Mouse (Mus musculus): ENCODE measurements at regions not wholly inside any gene's neighbourhood (a gene's known extent, or its start where the extent isn't known, plus 50 kb on each side); places are given as distances from the start of the nearest gene placed in this dataset.

DNA sequence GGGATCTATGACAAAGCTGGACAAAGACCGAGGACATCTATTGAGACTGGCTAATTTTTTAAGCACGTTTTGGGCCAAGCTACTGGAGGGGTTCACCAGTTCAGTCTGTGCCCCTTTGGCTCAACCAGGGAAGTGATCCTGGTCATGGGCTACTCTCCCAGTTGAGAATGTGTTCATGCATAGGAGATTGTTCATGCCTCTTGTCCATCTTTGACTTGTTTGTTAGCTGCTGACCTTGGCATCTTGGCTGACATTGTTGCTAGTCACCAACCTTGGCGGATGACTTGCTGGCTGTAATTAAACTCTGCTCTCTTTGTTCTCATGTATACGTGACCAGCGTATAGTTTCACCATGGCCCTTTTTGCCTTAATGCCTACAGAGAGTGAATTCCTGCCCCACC is 686.2 kb upstream of the Vstm2b start:
- H3K27me3 ChIP-seq (ENCODE audit: control insufficient read depth, insufficient read depth, low read length) = no peaks in the 10 kb centered on the region
- H3K27ac ChIP-seq (ENCODE audit: insufficient read depth, low read depth, low read length) = no peak overlapping the region
- H3K4me3 ChIP-seq (ENCODE audit: low read depth, low read length) = no peak overlapping the region
- no peak for TF ChIP-seq POLR2A (IDR thresholded peaks at IDR 0.05; ENCODE audit: low read depth, low read length)
- TF ChIP-seq CTCF (IDR thresholded peaks at IDR 0.05; ENCODE audit: extremely low read depth, insufficient read length, insufficient replicate concordance, low read depth, low read length) = no peak
- no peaks in the 10 kb centered on the region for H3K36me3 ChIP-seq (ENCODE audit: control insufficient read depth, insufficient read depth, low read length)
- 86% methylated on average over 5 of the region's 5 CpGs for WGBS
- H3K4me1 ChIP-seq (ENCODE audit: control insufficient read depth, insufficient read depth, insufficient read length, low read length) = no peaks in the 10 kb centered on the region

DNA sequence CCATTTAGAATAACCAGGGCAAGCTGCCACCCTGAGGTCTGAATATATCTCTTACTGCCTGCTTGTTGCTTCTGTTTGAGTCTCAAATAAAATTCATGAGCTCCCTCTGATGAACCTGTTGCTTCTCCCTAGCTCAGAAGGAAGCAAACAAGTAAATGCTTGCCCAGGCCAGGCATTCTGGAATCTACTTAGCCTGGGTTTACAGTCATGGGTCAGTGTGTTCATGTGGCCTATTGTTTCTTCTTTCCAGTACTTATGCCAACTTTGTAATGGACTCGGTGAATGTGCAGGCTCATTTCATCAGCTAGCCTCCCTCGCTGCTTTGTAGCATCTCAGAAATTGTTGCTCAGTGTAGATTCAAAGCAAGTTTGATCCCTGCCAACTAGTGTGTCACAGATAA is 685.6 kb upstream of the Vstm2b start:
- no peaks in the 10 kb centered on the region for H3K27me3 ChIP-seq (ENCODE audit: control insufficient read depth, insufficient read depth, low read length)
- no peaks in the 10 kb centered on the region for H3K4me1 ChIP-seq (ENCODE audit: control insufficient read depth, insufficient read depth, insufficient read length, low read length)
- no peaks in the 10 kb centered on the region for H3K36me3 ChIP-seq (ENCODE audit: control insufficient read depth, insufficient read depth, low read length)
- no peak overlapping the region for H3K27ac ChIP-seq (ENCODE audit: insufficient read depth, low read depth, low read length)
- 89% methylated on average over 2 of the region's 2 CpGs for WGBS
- H3K4me3 ChIP-seq (ENCODE audit: low read depth, low read length) = no peak overlapping the region
- TF ChIP-seq POLR2A (IDR thresholded peaks at IDR 0.05; ENCODE audit: low read depth, low read length) (no peak), CTCF (IDR thresholded peaks at IDR 0.05; ENCODE audit: extremely low read depth, insufficient read length, insufficient replicate concordance, low read depth, low read length) (no peak)

DNA sequence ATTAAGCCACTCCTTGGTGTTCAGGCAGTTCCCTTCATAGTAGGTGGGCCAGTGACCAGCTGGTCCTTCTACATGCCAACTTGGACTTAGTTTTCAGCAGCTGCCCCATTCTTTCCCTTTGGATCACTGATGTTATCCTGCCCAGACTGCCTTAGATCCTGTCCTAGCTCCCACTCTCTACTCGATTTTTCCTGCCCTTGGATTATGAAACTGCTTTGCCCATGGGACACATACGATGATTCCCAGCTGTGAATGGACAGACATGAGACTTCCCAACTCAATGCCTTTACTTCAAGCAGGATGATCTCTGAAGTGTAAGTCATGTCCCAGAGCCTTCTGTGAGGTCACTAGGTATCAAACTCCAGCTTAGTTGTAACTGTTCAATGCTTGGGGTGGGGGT is 684.5 kb upstream of the Vstm2b start:
- no peaks in the 10 kb centered on the region for H3K27me3 ChIP-seq (ENCODE audit: control insufficient read depth, insufficient read depth, low read length)
- no peak overlapping the region for H3K27ac ChIP-seq (ENCODE audit: insufficient read depth, low read depth, low read length)
- no peaks in the 10 kb centered on the region for H3K36me3 ChIP-seq (ENCODE audit: control insufficient read depth, insufficient read depth, low read length)
- H3K4me3 ChIP-seq (ENCODE audit: low read depth, low read length) = no peak overlapping the region
- TF ChIP-seq CTCF (IDR thresholded peaks at IDR 0.05; ENCODE audit: extremely low read depth, insufficient read length, insufficient replicate concordance, low read depth, low read length) (no peak), POLR2A (IDR thresholded peaks at IDR 0.05; ENCODE audit: low read depth, low read length) (no peak)
- 78% methylated on average over 2 of the region's 2 CpGs for WGBS
- H3K4me1 ChIP-seq (ENCODE audit: control insufficient read depth, insufficient read depth, insufficient read length, low read length) = no peaks in the 10 kb centered on the region

GRCm38 (mm10) chr7:40214395-40214794 is 683.7 kb upstream of the Vstm2b start:
- H3K4me1 ChIP-seq (ENCODE audit: control insufficient read depth, insufficient read depth, insufficient read length, low read length) = no peaks in the 10 kb centered on the region
- no peaks in the 10 kb centered on the region for H3K36me3 ChIP-seq (ENCODE audit: control insufficient read depth, insufficient read depth, low read length)
- H3K27me3 ChIP-seq (ENCODE audit: control insufficient read depth, insufficient read depth, low read length) = no peaks in the 10 kb centered on the region
- no peak overlapping the region for H3K27ac ChIP-seq (ENCODE audit: insufficient read depth, low read depth, low read length)
- no peak overlapping the region for H3K4me3 ChIP-seq (ENCODE audit: low read depth, low read length)
- TF ChIP-seq POLR2A (IDR thresholded peaks at IDR 0.05; ENCODE audit: low read depth, low read length) (no peak), CTCF (IDR thresholded peaks at IDR 0.05; ENCODE audit: extremely low read depth, insufficient read length, insufficient replicate concordance, low read depth, low read length) (no peak)
- 54% methylated on average over 4 of the region's 4 CpGs for WGBS

GRCm38 (mm10) chr7:40215271-40215670 is 682.9 kb upstream of the Vstm2b start:
- Histone ChIP-seq H3K27ac (ENCODE audit: insufficient read depth, low read depth, low read length) (no peak overlapping the region), H3K36me3 (ENCODE audit: control insufficient read depth, insufficient read depth, low read length) (no peaks in the 10 kb centered on the region), H3K4me3 (ENCODE audit: low read depth, low read length) (no peak overlapping the region), H3K4me1 (ENCODE audit: control insufficient read depth, insufficient read depth, insufficient read length, low read length) (no peaks in the 10 kb centered on the region), H3K27me3 (ENCODE audit: control insufficient read depth, insufficient read depth, low read length) (no peaks in the 10 kb centered on the region)
- TF ChIP-seq CTCF (IDR thresholded peaks at IDR 0.05; ENCODE audit: extremely low read depth, insufficient read length, insufficient replicate concordance, low read depth, low read length) (no peak), POLR2A (IDR thresholded peaks at IDR 0.05; ENCODE audit: low read depth, low read length) (no peak)
- WGBS = 68% methylated on average over 2 of the region's 2 CpGs

DNA sequence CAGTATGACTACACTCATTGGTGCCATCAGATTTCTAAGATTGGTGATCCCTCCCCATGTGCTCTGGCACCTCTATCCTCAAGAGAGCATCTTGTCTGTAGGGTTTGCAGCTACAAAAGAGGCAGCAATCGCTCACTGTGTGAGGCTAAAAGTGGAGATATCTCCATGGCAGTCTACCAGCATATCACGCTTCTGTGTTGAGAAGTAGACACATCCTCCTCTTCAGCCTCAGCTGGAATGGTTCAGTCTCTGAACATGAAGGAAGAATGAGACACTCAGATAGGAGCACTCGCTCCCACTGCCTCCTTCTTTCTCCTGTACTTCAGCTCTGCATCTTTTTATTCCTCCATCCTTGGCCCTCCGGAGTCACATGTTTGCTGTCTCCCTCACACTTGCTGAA is 677.6 kb upstream of the Vstm2b start:
- H3K4me1 ChIP-seq (ENCODE audit: control insufficient read depth, insufficient read depth, insufficient read length, low read length) = no peaks in the 10 kb centered on the region
- H3K36me3 ChIP-seq (ENCODE audit: control insufficient read depth, insufficient read depth, low read length) = no peaks in the 10 kb centered on the region
- 72% methylated on average over 4 of the region's 4 CpGs for WGBS
- TF ChIP-seq CTCF (IDR thresholded peaks at IDR 0.05; ENCODE audit: extremely low read depth, insufficient read length, insufficient replicate concordance, low read depth, low read length) (no peak), POLR2A (IDR thresholded peaks at IDR 0.05; ENCODE audit: low read depth, low read length) (no peak)
- H3K27me3 ChIP-seq (ENCODE audit: control insufficient read depth, insufficient read depth, low read length) = no peaks in the 10 kb centered on the region
- H3K27ac ChIP-seq (ENCODE audit: insufficient read depth, low read depth, low read length) = no peak overlapping the region
- H3K4me3 ChIP-seq (ENCODE audit: low read depth, low read length) = no peak overlapping the region

DNA sequence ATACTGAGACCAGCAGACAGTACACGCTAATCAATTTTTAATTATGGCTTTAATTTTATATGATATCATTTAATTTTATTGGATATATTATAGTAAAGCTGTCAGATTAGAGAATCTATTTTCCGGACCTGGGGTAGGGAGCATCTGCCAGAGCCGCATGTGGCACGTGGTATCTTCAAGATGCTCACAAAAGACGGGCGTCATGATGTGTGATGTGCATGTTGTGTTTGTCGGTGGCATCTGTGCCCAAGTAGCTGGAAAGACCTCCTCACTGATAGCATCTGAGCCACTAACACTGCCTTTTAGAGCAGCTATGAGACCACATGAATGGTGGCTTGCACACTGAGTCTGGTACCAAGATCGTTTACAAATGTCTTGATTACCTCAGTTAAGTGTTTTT is 652.9 kb upstream of the Vstm2b start:
- 86% methylated on average over 8 of the region's 8 CpGs for WGBS
- no peaks in the 10 kb centered on the region for H3K36me3 ChIP-seq (ENCODE audit: control insufficient read depth, insufficient read depth, low read length)
- H3K4me1 ChIP-seq (ENCODE audit: control insufficient read depth, insufficient read depth, insufficient read length, low read length) = no peaks in the 10 kb centered on the region

GRCm38 (mm10) chr7:40248521-40248920 is 649.6 kb upstream of the Vstm2b start:
- TF ChIP-seq CTCF (IDR thresholded peaks at IDR 0.05; ENCODE audit: extremely low read depth, insufficient read length, insufficient replicate concordance, low read depth, low read length) = no peak
- no peak for TF ChIP-seq POLR2A (IDR thresholded peaks at IDR 0.05; ENCODE audit: low read depth, low read length)
- H3K4me3 ChIP-seq (ENCODE audit: low read depth, low read length) = no peak overlapping the region
- WGBS = 84% methylated on average over 2 of the region's 2 CpGs
- H3K27ac ChIP-seq (ENCODE audit: insufficient read depth, low read depth, low read length) = no peak overlapping the region
- no peaks in the 10 kb centered on the region for H3K27me3 ChIP-seq (ENCODE audit: control insufficient read depth, insufficient read depth, low read length)
- no peaks in the 10 kb centered on the region for H3K36me3 ChIP-seq (ENCODE audit: control insufficient read depth, insufficient read depth, low read length)
- H3K4me1 ChIP-seq (ENCODE audit: control insufficient read depth, insufficient read depth, insufficient read length, low read length) = no peaks in the 10 kb centered on the region

More for the DNA sequence above, 652.9 kb upstream of the Vstm2b start:
- no peaks in the 10 kb centered on the region for H3K27me3 ChIP-seq (ENCODE audit: control insufficient read depth, insufficient read depth, low read length)
- TF ChIP-seq CTCF (IDR thresholded peaks at IDR 0.05; ENCODE audit: extremely low read depth, insufficient read length, insufficient replicate concordance, low read depth, low read length) (no peak), POLR2A (IDR thresholded peaks at IDR 0.05; ENCODE audit: low read depth, low read length) (no peak)
- H3K27ac ChIP-seq (ENCODE audit: insufficient read depth, low read depth, low read length) = no peak overlapping the region
- H3K4me3 ChIP-seq (ENCODE audit: low read depth, low read length) = no peak overlapping the region

Measured in small intestine, adult 2 months (tissue).